Mouse (Mus musculus) lung, adult 2 months (tissue): ENCODE results near the gene Uvssa. TPM values are rescaled to one million over a fixed set of nuclear protein-coding genes. Genes with fewer than 3 reads are reported as not detected.

Experiments
- DNase-seq: peaks from one replicate; pipeline ENCODE4 v3.0.0; 2022
- H3K4me1 ChIP-seq: fragments of 200-500 bp; 2 replicates; pipeline ENCODE4 v1.6.1; 2011; ENCODE audit warnings: low read length; ENCODE audit not compliant: control insufficient read depth, insufficient read depth
- H3K4me3 ChIP-seq: fragments of 200-500 bp; replicated peaks from 2 replicates; pipeline ENCODE3; 2011; ENCODE audit warnings: low read depth, mild to moderate bottlenecking, control low read depth, low read length; ENCODE audit errors: extremely low read depth
- CTCF ChIP-seq: fragments of 200-500 bp; IDR thresholded peaks from 2 replicates; pipeline ENCODE4 v1.5.1; 2011; ENCODE audit warnings: mild to moderate bottlenecking, low read length, control low read depth; ENCODE audit not compliant: insufficient read depth
- POLR2A ChIP-seq: fragments of 200-500 bp; IDR thresholded peaks from 2 replicates; pipeline ENCODE4 v1.6.1; 2011; ENCODE audit warnings: low read depth, mild to moderate bottlenecking, control low read depth, low read length, borderline replicate concordance; ENCODE audit errors: extremely low read depth
- WGBS: fragments of 180-500 bp; shearing (Covaris S2); methylation state at CpG from one replicate; pipeline ENCODE4 v1.1.7; 2018; 5-methylcytosine and 5-hydroxymethylcytosine counted together
- polyA plus RNA-seq: library from polyadenylated mRNA; depleted of rRNA; stranded (reverse); fragments of >200 nt; gene quantifications from 2 replicates; pipeline ENCODE4 v1.2.3, GENCODE M21; 2012

Gene Uvssa
- polyA plus RNA-seq, 1 experiment = 5.9 TPM

- no peaks in the 10 kb centered on the region for H3K4me1 ChIP-seq
- WGBS = 38% methylated on average over 3 of the region's 3 CpGs
- H3K4me3 ChIP-seq = no peak overlapping the region
- TF ChIP-seq CTCF (no peak), POLR2A (no peak)
- DNase-seq = no peak
Observed at GRCm38 (mm10) chr5:33420313-33420712, 42.0 kb downstream of the Uvssa start.

DNA sequence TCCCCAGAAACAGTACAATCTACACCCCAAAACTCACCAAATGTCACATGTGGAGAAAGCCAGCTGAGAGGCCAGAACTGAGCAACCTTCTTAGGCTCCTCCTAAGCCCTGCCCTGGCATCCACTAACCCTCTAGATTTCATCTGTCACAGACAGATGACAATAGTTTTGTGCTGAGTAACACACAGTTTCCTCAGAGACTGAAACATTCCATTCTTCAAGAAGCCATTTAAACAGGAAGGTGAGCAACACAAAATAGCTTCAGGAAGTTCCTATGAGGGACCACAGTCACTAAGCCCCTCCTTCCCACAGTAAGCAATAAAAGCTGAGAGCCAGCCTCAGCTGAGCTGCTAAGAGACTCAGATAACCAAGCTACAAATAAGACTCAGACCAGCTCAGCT is 49.1 kb downstream of the Uvssa start:
- no peak for DNase-seq
- Histone ChIP-seq H3K4me1 (0 out of 2 replicates have a peak, but pooled peaks cover 2% of the 10 kb centered on the region), H3K4me3 (no peak overlapping the region)
- no peak for TF ChIP-seq POLR2A
- TF ChIP-seq CTCF = no peak

GRCm38 (mm10) chr5:33430106-33430505 is 51.8 kb downstream of the Uvssa start:
- TF ChIP-seq CTCF = no peak
- no peak for TF ChIP-seq POLR2A
- Histone ChIP-seq H3K4me1 (0 out of 2 replicates have a peak, but pooled peaks cover 2% of the 10 kb centered on the region), H3K4me3 (no peak overlapping the region)
- DNase-seq = no peak
- WGBS = 9% methylated on average over 16 of the region's 16 CpGs

- Histone ChIP-seq H3K4me1 (0 out of 2 replicates have a peak, but pooled peaks cover 2% of the 10 kb centered on the region), H3K4me3 (no peak overlapping the region)
- 2% methylated on average over 64 of the region's 64 CpGs for WGBS
- no peak for DNase-seq
- no peak for TF ChIP-seq CTCF
- no peak for TF ChIP-seq POLR2A
Observed at GRCm38 (mm10) chr5:33430511-33431172, 52.3 kb downstream of the Uvssa start.

DNA sequence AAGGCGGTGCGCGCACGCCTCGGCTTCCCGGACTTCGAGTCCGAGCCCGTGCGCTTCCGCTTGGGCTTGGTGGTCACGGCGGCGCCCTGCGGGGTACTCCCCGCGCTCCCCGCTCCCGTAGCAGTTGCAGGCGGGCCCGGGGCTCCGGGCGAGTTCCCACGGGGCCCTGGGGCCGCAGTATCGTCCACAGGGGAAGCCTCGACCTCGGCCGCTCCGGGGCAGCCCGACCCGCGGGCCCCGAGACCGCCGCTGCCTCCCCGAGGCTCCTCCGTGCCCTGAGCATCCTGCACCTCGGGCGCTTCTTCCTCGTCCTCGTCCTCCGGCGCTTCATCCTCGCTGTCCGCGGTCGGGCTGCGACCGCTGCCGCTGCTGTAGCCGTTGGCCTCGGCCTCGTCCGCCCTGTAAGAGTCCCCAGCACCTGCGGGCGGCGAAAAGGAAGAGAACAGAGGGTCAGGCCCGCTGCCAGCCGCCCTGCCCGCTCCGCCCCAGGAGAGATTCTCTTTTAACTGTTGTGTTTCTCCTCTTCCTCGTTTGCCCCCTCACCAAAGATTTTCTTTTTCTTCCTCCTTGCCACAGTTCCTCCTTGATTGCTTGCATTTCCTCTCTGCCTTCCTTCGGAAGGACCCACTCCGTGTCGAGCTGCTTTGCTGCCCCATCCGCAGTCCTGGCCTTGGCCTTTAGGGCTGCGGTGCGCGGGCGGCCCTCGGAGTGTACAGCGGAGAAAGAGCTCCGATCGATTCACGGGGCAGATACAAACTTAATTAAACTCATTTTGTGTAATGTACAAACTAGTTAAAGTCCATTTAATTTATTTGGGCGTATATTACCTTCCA is 53.0 kb downstream of the Uvssa start:
- DNase-seq = no peak
- 1% methylated on average over 77 of the region's 77 CpGs for WGBS
- 0 out of 2 replicates have a peak, but pooled peaks cover 2% of the 10 kb centered on the region for H3K4me1 ChIP-seq
- H3K4me3 ChIP-seq = no peak overlapping the region
- TF ChIP-seq POLR2A (no peak), CTCF (no peak)

GRCm38 (mm10) chr5:33432057-33432935 is 53.9 kb downstream of the Uvssa start:
- no peak for TF ChIP-seq CTCF
- no peak for TF ChIP-seq POLR2A
- 2% methylated on average over 39 of the region's 39 CpGs for WGBS
- H3K4me3 ChIP-seq = no peak overlapping the region
- no peak for DNase-seq
- H3K4me1 ChIP-seq = 0 out of 2 replicates have a peak, but pooled peaks cover 2% of the 10 kb centered on the region

DNA sequence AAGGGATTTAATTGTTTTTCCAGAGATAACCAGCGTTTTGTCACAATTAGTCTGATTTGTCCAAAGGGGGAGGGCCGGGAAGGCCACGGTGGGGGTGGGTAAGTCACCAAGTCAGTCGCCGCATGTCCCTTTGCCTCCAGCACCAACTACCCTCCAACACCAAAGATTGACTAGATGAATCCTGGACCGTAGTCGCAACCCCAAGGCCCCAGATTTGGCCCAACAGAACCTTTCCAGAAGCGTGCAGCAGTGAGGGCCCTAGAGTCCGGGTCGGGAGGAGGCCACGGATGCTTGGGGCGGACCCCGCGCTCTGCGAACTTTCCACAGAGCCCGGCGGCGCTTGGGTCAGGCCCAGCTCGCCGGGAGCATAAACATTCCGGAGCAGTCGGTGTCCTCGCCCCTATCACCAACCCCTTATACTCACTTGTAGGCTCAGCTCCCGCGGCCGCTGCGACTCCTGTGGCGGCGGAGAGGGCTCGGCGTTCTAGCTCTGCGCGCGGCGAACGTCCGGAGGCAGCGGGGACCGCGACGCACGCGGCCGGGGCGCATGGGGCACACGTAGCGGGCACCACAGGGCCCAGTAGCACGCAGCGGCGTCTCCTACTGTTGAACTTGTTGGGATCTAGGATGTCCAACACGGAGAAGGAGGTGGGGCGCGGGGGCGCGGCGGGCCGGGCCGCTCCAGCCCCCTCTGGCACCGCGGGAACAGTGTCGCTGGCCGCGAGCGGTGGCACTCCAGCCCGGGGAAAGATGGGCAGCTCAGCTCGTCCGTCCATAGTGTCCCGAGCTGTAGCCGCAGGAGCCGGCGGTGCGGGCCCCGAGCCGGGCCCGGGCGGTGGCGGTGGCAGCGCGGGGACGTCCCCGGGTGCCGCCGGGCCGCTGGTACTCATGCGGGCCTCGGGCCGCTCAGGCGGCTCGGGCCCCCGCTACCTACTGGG is 55.1 kb downstream of the Uvssa start, which contains the start of gene Nkx1-1:
Gene Nkx1-1, minus strand, starts transcription at position 776 of the 938 bp plus-strand sequence.
- no peak for DNase-seq
- TF ChIP-seq POLR2A = no peak
- TF ChIP-seq CTCF = no peak
- Histone ChIP-seq H3K4me3 (no peak within 1 kb of the TSS), H3K4me1 (0 out of 2 replicates have a peak, but pooled peaks cover 2% of the 10 kb centered on the region)
- 2% methylated on average over 90 of the region's 90 CpGs for WGBS

GRCm38 (mm10) chr5:33434141-33434780 is 55.9 kb downstream of the Uvssa start:
- DNase-seq = no peak
- WGBS = 1% methylated on average over 57 of the region's 60 CpGs
- Histone ChIP-seq H3K4me1 (0 out of 2 replicates have a peak, but pooled peaks cover 2% of the 10 kb centered on the region), H3K4me3 (no peak overlapping the region)
- no peak for TF ChIP-seq CTCF
- no peak for TF ChIP-seq POLR2A
